Mouse (Mus musculus) MEL (cell line): ENCODE measurements around the gene Pigt.

ENCODE experiments used
- CHD1 ChIP-seq: IDR thresholded peaks from 2 replicates; pipeline ENCODE4 v1.6.1; 2012; ENCODE audit warnings: low read depth, mild to moderate bottlenecking, inconsistent platforms, low read length, improper control_type of control experiment
- CTCF ChIP-seq, 3 experiments: IDR thresholded peaks in 2 of 3; conservative IDR thresholded peaks in 1 of 3; 2 replicates each; pipeline ENCODE4 v1.5.1; 2011 to 2012; ENCODE audit warnings: low read length in 3 of 3, low read depth in 2 of 3, mild to moderate bottlenecking in 2 of 3, improper control_type of control experiment in 1 of 3, inconsistent platforms in 1 of 3, mixed read lengths in 1 of 3, moderate library complexity in 1 of 3; ENCODE audit not compliant: control insufficient read depth in 1 of 3, insufficient read depth in 1 of 3, poor library complexity in 1 of 3, severe bottlenecking in 1 of 3
- ELF1 ChIP-seq: IDR thresholded peaks from 2 replicates; pipeline ENCODE4 v1.6.1; 2014; ENCODE audit warnings: low read depth, mild to moderate bottlenecking, inconsistent platforms, low read length, improper control_type of control experiment, moderate library complexity
- ETS1 ChIP-seq: IDR thresholded peaks from 2 replicates; pipeline ENCODE4 v1.6.1; 2012; ENCODE audit warnings: low read depth, mild to moderate bottlenecking, inconsistent platforms, low read length, improper control_type of control experiment, moderate library complexity
- GABPA ChIP-seq: IDR thresholded peaks from 2 replicates; pipeline ENCODE4 v1.6.1; 2012; ENCODE audit warnings: low read depth, mild to moderate bottlenecking, inconsistent platforms, low read length, improper control_type of control experiment, moderate library complexity
- GATA1 ChIP-seq: IDR thresholded peaks from 2 replicates; pipeline ENCODE4 v1.6.1; 2011; ENCODE audit warnings: low read depth, low read length, improper control_type of control experiment
- MEF2A ChIP-seq: IDR thresholded peaks from 2 replicates; pipeline ENCODE4 v1.6.1; 2014; ENCODE audit warnings: low read depth, mild to moderate bottlenecking, inconsistent platforms, low read length, improper control_type of control experiment; ENCODE audit not compliant: poor library complexity, insufficient replicate concordance, severe bottlenecking; ENCODE audit errors: extremely low read depth
- MYB ChIP-seq: IDR thresholded peaks from 2 replicates; pipeline ENCODE4 v1.6.1; 2011; ENCODE audit warnings: mild to moderate bottlenecking, low read depth, low read length, improper control_type of control experiment
- NRF1 ChIP-seq: IDR thresholded peaks from 2 replicates; pipeline ENCODE4 v1.6.1; 2014; ENCODE audit warnings: low read depth, mild to moderate bottlenecking, inconsistent platforms, low read length, improper control_type of control experiment, moderate library complexity; ENCODE audit not compliant: poor library complexity, insufficient read depth, severe bottlenecking
- POLR2AphosphoS2 ChIP-seq: IDR thresholded peaks from 2 replicates; pipeline ENCODE4 v1.6.1; 2011; ENCODE audit warnings: low read length, improper control_type of control experiment
- SIN3A ChIP-seq: IDR thresholded peaks from 2 replicates; pipeline ENCODE4 v1.6.1; 2012; ENCODE audit warnings: low read length, improper control_type of control experiment, inconsistent platforms
- ZNF384 ChIP-seq: IDR thresholded peaks from 2 replicates; pipeline ENCODE4 v1.6.1; 2012; ENCODE audit warnings: low read depth, mild to moderate bottlenecking, inconsistent platforms, low read length, improper control_type of control experiment

DNA sequence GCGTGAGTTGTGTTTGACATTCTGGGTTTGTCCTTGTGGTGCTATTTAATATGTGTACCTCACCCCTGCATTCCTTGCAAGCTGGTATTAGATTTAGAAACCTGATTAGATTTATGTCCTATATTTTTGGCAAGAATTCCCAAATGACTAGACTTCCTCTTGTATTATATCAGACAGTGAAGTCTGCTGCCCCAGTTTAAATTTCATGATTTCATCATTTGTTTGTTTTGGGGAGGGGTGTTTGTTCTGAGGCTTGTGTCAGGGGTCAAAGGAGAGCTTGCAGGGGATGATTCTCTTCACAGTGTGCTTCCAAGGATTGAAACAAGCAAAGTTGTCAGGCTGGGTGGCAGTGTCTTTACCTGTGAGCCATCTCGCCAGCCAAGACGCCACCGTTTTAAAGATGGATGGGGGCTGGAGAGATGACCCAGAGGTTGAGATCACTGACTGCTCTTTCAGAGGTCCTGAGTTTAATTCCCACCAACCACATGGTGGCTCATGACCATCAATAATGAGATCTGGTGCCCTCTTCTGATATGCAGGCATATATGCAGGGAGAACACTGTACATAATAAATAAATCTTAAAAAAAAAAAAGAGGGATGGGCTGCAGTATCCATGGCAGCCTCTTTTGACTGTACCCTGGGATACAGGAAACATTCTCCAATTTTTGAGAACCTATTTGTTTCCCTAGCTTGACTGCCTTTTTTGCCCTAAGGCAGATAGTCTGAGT is 8.5 kb downstream of the Pigt start:
- no peak for TF ChIP-seq ELF1
- no peak; a peak in 1 of 6 replicates for TF ChIP-seq CTCF (IDR thresholded peaks at IDR 0.05 in 2 of 3, conservative IDR thresholded peaks at IDR 0.05 in 1 of 3; ENCODE audit: control insufficient read depth in 1 of 3, insufficient read depth in 1 of 3, low read depth in 2 of 3, low read length in 3 of 3, poor library complexity in 1 of 3, severe bottlenecking in 1 of 3)
- no peak for TF ChIP-seq GABPA
- no peak for TF ChIP-seq SIN3A
- no peak for TF ChIP-seq POLR2AphosphoS2
- TF ChIP-seq NRF1: no peak
- TF ChIP-seq ETS1: no peak
- TF ChIP-seq ZNF384: no peak
- no peak for TF ChIP-seq MYB
- no peak for TF ChIP-seq CHD1
- no peak for TF ChIP-seq GATA1
- TF ChIP-seq MEF2A: no peak
